Mouse (Mus musculus) T-helper 1 cell (primary cell): ENCODE measurements at regions not wholly inside any gene's neighbourhood (a gene's known extent, or its start where the extent isn't known, plus 50 kb on each side); places are given as distances from the start of the nearest gene placed in this dataset.

ENCODE experiments used
- in situ Hi-C: fragments of 300-600 bp; cut with MboI, MseI; formaldehyde crosslinking; loops from one replicate; pipeline ENCODE4 v1.15.1; 2025; ENCODE audit warnings: high pct_unique_total_duplicates

DNA sequence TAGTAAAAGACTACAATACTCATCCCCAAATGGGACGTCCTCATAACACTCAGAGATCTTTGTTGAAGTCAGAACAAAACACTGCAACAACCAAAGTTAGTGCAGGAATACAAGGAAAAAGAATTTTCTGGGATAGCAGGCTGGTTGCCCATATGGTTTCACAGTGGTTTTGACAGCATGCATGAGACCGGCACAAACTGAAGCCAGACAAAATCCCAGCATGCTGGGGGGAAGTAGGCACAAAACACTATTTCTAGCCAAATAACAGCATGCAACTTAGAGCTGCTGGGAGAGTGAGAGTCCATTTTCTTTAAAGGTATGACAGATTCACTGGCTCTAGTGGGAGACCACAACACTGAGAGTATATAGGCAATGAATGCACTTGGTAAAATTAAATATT is 619.1 kb upstream of the Manea start:
- in situ Hi-C loops: no loop called here

DNA sequence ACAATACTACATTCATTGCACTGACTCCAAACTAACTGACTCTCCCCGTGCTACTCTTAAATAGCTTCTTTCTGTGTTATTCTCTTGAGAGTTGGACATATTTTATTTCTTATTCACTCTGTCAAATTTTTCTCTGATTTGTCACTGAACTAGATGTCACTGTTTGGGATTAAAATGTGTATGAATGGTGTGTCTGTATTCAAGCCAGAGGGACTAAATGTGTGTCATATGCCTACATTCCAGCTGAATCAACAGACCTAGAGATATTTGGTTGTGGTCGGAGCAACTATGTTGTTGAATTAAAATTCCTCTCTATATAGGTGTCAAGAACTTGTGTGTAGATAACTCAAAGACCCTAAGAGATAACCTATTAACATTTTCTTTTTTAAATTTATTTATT is 618.2 kb upstream of the Manea start:
- in situ Hi-C loops: no loop called here

DNA sequence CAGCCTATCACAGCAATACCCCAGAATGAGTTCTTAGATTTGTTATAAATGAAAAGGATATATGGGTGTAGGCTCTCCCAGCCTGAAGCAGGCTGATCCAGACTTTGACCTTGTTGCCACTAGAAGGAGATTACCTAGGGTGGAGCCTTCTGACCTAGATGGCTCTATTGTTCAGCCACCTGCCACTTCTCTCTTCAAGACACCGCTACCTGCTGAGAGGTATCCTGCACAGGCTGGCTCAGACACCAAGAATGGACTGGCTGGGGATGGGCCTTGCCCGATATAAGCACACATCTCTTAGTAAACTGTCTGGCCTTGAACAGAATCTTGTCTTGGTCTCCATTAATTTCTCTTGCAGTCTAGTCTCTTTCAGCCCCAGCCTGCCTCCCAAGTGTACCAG is 597.9 kb upstream of the Manea start:
- in situ Hi-C loops: no loop called here

DNA sequence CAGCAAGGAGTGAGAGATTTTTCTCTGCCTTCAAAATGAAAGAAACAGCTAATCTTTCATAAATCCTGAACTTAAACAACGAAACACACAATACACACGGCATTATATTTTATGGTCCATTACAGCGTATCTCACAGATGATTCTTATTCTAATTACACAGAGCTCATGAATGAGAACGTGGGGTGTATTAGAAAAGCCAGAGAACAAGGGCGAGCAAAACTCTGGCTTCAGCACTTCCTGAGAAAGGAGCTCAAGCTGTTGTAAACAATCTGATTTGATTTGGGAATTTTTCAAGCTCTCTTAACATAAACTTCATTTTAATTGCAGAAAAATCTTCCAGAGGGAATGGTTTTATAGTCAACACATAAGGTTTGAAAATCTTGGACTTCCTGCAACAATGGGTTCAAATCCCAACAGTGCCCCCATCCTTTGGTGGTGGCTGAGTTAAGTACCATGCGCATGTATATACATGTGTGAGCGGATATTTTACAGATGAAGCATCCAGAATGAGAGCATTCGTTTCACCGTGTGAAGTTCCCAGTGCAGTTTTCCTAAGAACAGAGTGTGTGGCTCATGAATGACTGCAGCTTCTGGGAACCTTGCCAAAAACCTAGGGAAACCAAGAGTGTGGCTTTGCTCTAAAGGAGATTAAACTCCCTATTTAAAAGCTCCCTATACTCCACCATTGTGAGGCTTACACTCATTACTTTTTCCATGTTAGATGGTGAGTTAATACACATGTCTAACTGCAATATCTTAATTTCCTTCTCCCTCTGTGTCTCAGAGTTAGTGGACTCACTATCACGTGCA is 587.5 kb upstream of the Manea start:
- in situ Hi-C loops: no loop called here

DNA sequence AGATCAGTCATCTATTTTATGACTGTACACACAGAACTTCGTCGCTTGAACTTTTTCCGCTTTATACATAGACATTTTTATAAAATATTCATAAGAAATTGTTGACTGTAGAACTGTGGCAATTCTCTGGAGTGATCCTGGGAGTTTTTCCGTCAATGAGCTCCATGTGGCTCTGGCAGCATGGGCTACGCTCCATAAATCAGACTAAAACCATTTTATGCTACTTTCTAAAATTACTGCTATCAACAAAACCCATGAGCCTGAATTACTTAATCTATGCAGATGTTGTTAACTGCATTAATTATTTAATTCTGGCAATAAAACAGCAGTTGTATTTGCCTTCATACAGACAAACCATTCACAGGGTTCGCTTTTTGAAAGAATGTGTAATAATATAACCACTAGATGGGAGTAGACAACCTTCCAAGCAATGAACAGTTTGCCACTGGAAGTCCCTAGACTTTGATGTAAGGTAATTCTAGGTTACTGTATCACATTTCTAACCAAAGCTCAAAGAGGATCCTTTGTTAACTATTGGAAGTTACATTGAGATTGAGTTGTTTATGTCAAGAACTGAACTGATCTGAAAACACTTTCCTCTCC is 583.3 kb upstream of the Manea start:
- in situ Hi-C loops: no loop called here

DNA sequence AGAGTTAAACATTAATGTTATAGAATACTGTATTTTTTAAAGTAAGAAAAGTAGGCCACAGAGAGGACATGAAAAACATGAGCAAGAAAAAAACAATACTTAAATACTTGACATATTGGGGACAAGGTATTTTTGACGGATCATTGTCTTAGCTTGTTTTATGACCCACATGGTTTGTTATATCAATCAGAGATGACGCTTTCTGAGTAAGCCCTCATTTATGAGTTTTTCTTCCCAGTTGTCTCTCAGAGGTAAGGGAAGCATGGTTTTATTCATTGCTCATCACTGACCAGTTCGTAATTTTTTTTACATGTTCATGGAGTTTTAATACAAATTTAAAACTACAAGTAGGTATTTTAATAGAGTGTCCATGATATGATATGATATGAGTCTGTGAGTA is 579.4 kb upstream of the Manea start:
- in situ Hi-C loops: no loop called here

DNA sequence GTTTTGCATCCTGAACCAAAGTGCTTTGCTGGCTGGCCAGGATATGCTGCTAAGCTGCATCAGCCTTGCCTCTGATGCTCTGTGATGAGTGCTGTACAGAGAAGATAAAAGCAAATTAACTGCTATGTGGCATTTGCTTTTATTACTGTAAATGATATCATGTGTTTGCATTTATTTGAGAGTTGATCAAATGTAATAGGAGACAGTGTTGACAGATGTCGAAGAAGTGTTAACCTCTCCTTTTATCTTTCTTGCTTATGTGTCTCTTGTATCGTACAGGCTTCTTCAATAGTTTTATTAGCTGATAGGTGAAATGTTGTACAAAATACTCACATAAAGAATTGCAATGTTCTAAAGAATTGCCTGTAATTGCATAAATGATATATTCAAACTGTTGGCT is 541.8 kb upstream of the Manea start:
- in situ Hi-C loops: no loop called here

DNA sequence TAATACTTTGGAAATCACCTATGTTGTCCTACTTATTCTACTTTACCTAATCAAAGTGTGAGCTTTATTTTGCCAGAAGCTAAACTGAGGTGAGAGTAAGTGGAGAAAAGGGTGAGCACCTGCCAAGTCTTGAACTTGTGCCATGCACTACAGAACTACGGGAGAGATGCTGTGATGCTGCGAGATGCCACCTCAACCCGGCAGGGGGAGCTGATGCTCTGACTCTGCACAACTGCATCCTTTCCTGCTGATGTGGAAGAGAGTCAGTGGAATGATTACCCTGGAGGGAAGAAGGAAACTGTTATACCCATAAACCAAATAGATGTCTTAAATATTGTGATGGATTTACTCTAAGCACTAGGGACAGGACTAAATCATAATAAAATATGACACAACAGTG is 532.3 kb upstream of the Manea start:
- in situ Hi-C loops: no loop called here

DNA sequence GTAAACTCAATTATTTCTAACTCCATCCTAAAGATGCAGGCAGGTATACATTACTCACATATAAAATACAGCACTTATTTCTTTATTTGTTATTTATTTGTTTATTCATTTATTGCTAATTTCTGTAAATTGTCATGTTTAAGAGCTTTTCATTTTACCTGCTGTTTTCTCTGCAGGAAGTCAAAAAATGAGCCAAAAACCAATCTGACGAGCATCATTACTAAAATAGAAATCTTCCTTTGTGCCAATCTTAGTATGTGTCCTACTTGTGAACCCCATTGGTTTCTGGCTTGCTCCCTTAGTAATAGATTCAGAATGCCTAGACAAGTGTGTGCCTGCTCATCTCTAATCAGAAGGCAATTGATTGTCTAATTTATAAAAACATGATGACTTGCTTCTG is 495.1 kb upstream of the Manea start:
- in situ Hi-C loops: no loop called here

DNA sequence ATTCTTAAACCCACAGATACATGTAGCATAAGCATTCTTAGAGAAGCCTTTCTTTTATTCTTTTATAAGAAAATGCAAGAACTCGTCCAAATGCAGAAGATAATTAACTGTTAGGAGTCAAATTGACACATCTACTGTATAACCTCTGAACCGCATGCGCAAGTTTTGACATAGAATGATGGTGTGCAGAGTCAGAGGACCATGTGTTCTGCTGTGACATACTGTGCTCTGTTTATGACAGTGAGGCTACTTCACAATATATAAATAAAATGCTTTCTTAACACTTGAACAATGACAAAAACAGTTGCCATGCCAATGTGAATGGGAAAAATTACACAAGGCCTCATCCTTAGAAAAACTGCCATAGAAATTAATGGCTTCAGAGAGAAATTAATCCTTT is 454.1 kb upstream of the Manea start:
- in situ Hi-C loops: no loop called here

DNA sequence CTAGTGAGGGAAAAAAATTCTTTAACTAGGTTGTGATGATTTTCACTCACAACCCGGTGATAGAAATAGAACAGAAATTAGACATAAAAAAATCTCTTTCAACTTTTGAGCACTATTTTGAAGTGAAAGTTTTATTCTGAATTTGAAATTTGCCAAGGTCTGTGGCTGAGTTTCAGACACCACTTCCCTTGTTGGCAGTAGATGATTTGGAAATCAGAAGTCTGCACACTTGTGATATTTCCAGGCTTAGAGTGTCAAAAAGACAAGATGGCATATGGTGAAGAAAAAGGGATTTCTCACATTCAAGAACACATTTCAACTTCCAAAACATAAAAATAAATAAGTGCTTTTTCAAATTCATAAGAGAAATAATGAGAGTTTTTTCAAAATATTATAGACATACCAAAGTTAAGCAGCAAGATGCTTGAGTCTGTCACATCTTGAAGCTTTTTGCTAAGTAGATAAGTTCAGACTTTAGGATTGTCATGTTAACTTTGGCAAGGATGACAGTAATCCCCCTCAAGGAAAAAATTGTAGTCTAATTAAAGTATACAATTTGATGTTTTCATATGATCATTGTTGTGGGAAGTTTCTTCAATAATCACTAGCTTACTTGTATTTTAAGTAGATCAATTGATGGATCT is 446.6 kb upstream of the Manea start:
- in situ Hi-C loops: no loop called here

DNA sequence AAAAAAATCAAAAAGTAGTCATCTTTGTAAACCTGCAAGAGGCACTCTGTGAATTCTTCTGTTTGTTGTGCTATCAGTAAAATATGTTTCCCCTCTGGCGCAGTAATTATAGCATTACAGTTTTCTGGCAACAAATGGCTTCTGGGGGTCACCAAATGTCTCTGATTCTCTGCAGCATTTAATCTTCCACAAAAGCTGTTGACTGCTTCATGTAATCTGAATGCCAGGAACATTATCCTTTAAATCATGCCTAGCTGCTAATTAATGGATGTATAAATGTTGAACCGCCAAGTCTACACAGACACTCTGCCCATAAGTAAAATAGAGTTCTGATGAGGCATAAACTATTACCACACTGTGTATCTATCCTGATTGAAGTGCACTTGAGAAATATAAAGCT is 421.2 kb upstream of the Manea start:
- in situ Hi-C loops: no loop called here

DNA sequence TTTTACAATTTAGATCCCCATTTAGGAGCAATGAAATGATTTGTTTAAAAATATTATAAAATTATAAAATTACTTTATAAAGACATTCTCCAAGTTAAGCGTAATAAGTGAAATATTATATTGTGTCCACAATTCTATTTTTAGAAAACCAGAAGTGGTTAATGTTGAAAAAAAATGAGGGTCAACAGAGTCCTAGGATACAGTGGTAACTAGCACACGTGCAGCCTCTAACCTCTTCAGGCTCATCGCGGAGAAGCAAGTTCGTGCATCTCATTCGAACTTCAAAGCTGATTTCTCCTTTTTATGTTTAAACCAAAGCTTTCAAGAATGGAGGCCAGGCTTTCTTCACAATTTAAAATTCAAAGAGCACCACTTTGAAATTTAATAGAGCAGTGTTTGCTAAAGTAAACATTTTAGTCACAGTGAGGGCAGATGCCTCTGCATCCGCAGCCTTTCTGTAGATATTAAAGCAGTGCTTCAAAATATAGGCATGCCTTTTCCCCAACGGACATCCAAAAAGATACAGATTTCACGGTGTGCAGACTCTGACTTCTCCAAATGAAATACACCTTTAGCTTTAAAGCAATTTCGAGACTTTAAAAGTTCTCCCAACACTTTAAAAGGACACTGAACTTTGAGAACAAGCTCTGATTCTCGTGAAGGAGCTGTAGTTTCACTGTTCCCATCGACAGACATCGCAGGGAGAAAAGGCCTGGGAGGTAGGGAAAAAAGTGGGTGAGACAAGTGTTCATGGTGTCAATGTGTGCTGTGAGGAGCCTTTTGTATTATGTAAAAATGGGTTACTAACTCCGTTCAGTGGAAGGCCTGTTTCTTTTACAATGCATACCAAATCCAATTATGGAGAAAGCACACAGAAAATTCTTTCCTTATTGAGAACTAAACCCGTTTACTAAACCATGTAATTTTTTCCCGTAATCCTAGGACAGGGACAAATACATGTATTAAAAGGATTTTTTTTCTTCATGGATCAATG is 419.8 kb upstream of the Manea start:
- in situ Hi-C loops: no loop called here

DNA sequence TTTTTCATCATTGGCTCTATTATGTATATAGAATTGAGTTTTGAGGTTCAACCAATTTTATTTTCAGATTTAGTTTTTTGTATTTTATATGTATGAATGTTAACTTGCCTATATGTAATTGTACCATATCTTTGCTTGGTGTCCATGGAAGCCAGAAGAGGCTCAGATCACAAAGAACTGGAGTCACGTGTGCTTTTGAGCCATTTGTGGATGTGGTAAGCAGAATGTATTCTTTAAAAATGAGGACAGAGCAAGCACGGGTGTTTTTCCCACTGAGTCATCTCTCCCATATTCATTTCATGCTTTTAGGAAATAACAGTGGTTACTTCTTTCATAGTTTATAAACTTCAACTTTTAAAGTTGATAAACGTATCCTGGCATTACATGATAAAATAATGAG is 394.1 kb upstream of the Manea start:
- in situ Hi-C loops: no loop called here

DNA sequence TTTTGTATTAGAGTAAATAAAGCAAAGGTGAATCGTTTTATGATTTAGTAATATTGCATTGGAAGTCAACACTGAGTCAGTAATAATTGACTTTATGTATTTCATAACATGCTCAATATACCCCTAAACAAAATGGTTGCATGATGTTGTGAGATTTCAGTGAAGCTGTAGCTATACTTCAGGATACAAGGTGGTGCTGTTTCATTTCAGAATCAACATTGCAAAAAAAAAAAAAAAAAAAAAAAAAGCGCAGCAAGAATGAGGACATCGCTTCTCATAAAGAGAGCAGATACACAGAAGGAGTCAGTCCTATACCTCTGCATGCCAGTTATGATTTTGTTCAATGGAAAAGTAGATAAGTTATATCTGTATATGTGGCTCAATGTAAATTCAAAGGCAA is 389.7 kb upstream of the Manea start:
- in situ Hi-C loops: no loop called here

DNA sequence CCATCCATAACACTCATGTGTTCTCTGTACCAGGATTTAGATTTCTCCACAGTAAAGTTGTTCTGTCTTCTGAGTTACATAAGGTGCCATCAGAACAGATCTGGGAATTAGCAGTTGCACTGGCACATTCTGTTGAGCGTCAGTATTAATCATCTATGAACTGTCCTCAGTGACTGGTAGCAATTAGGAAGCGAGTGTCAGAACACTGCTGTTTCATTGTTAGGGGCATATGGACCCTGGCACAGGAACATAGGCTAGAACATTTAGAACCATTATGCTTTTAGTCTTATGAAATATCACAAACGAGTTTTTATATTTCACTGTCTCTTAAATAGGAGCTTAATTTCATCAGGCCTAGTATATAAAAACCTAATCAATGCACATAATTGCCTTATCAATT is 367.7 kb upstream of the Manea start:
- in situ Hi-C loops: loop anchor here (10.0 kb wide), 1 partner anchor 410 kb away; no protein-coding TSS in a partner anchor

DNA sequence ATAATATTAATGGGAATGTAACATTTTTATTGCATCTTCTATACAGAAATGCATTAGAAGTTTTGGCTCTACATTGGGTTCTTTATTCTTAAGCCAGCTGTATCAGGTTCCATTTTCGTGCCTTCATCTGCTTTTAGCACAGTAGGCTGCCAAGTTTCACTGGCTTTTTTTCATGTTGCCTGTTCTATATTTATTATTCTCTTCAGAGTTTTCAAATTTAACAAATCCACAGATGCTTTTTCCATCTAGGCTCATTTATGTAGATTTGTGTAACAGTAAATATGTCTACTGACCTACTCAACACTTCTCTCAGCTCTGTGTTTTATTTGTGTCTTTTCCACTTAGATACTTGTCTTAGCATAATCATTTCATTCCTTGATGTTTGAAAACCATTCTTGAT is 363.3 kb upstream of the Manea start:
- in situ Hi-C loops: loop anchor here (10.0 kb wide), 1 partner anchor 405 kb away; no protein-coding TSS in a partner anchor

DNA sequence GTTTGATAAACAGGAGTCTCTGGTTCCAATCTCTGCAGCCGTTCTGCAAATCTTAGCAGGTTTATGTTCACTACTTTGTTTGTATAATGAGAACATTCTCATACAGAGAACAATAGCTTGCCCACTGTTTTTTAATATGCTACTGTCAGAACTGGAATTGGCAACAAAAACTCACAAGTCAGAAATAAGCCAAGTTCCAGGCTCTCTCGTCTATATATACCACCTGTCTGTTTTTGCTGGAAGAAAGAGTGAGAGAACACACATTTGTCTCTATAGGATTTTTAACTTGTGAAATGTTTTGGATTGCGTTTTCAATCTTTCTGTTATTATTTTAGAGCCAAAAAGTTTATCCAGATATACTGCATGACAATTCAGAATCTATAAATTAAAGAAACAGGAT is 349.3 kb upstream of the Manea start:
- in situ Hi-C loops: no loop called here
